Mouse (Mus musculus): ENCODE data around the gene Pttg1ip.

GRCm38 (mm10) chr10:77569481-77569880 lies 12.0 kb upstream of the Pttg1ip start:
- TF ChIP-seq POLR2A (IDR thresholded peaks at IDR 0.05; ENCODE audit: control insufficient read depth, low read depth, low read length) (no peak), CTCF (IDR thresholded peaks at IDR 0.05; ENCODE audit: control insufficient read depth, insufficient read depth, insufficient replicate concordance, low read depth, low read length) (no peak)

All from testis, adult 2 months (tissue).